Mouse (Mus musculus) ZHBTc4 (cell line): ENCODE results near the gene Ufsp1.

Experiments used
- DNase-seq: peaks from one replicate; pipeline ENCODE4 v3.0.0-alpha.2; 2011; ENCODE audit warnings: low read depth, low spot score

The Ufsp1 gene

DNA sequence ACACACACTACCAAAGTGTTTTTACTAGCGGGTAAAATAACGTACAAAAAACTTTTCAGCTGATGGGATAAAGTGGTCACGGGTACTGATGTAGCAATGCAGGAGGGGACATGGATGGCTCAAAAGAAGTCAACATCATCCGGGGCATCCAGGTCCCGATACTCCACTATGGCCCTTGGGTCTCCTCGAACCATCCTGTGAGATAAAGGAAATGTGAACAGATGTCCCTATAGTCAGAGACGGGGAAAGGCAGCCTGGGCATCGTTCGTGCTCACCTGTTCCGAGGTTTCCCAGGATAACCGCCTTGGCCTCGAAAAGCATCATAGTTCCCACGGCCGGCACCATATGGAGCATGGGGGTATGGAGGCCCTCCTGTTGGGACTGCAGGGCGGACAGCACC, 1.3 kb downstream of the Ufsp1 start:
- no peak for DNase-seq

GRCm38 (mm10) chr5:137297126-137297525, 2.7 kb downstream of the Ufsp1 start:
- DNase-seq: no peak

- DNase-seq: no peak
These were observed 4.8 kb downstream of the Ufsp1 start for GRCm38 (mm10) chr5:137299240-137299639.

GRCm38 (mm10) chr5:137301253-137301652, 6.8 kb downstream of the Ufsp1 start:
- no peak for DNase-seq

DNA sequence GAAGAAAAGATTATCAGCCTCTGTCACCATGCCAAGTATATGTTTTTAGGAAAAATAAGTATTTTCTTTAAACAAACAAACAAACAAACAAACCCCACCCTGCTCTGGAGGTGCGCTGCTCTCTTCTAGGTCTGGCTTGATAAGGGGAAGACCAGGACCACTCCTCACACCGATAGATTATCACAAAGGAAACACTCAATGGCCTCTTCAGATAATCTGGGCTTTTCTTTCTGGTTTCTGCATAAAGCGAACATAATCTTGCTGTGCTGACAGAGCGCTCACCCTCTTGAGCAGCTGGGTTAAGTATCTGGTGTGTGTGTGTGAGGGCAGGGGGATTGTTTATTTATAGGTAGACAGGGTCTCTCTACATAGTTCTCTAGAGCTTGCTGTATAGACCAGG, 9.2 kb downstream of the Ufsp1 start:
- no peak for DNase-seq

DNA sequence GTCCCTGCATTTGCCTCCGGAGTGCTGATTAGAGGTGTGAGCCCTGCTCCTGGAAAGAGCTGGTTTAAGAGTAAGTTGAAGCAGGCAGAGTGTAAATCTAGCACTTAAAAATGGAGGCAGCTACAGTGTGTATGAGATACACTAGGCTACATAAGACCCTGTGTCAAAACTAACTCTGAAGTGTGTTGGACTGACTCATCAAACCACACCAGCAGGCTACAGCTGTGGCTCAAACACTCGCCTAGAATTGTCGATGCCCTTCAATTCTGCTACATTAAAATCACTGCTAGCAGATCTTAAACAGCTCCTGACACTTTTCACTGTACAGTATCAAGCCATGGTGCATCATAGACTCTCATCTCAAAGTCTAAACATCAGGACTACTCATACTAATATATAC, 9.7 kb downstream of the Ufsp1 start:
- DNase-seq: no peak

- no peak for DNase-seq
These were observed 10.4 kb downstream of the Ufsp1 start for GRCm38 (mm10) chr5:137304816-137305215.

DNA sequence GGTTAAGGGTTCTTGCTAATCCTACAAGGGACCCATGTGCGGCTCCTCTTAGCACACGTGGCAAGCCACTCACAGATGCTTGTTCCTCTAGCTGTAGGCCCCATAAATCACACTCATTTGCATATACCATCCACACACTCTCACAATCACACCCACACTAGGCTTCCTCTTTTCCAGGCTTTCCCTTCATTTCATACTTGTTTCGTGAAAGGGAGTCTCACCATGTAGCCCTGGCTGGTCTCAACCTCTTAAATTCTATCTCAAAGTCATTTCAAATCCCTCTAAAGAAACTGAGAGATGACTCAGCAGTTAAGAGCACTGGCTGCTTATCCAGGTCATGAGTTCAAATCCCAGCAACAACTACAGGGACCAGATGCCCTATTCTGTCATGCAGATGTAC, 11.4 kb downstream of the Ufsp1 start:
- peak; percentile 67 for DNase-seq

DNA sequence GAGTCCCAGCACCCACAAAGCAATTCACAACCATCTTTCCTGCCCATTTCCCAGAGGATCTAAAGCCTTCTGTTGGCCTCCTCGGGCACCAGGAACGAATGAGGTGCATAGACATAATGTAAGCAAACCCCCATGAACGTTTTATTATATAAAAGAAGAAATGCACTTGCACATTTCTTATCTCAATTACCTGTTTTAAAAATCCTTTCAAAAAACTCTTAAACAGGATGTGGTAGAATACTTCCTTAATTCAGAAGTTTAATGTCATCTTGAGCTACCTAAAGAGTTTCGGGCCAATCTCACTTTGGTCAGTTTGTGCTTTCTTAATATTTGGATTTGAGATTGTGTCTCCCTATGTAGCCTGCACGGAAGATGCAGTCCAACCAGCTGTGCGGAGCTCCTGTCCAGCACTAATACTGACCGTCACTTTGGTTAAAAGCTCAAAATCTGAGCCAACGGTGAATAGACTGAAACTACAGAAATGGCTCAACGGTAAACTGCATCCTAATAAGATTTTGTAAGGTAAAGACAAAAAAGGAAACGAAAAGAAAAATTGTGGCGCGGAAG, 12.1 kb downstream of the Ufsp1 start:
- no peak for DNase-seq

DNA sequence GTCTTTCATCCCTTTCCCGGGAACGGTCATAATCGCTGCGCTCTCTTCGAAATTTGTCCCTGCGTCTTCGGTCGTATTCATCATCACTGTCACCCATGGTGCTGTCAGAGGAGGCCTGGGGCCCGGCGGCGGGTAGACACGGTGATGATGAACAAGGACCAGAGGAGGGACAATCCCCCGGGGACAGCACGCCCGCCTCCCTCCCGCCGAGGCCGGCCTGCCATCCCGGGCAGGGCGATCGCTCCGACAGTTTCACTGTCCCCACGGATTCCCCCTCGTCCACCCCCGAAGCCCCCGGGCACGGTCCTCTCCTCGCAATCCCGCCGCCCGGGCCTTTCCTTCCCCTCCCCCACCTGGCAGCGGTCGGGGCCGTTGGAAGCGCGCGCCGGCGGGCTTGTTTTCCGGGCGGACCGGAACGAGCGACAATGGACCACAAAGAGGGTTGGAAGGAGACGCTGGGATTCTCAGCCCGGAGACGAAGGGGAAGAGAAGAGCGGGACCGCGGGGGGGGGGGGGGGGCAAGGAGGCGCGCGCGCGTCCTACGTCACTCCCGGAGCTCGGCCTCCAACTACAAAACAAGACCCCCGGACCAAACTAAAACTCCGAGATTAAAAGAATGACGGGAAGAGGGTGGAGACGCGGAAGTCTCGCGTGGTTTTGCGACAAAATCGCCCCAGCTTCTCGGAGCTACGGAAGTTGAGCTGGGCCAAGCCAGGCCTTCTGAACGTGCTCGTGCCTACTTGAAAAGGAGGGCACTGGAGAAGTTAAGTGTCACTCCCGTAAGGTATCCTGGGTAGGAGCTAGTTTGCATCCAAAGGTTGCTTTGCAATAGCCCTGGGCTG, 12.9 kb downstream of the Ufsp1 start, which contains the start of gene Srrt:
Srrt (minus strand) TSS at position 604 of the 842 bp plus-strand sequence.
- DNase-seq: peak; percentile 97

GRCm38 (mm10) chr5:137308356-137308755, 13.9 kb downstream of the Ufsp1 start:
- DNase-seq: peak; percentile 71

- no peak for DNase-seq
These were observed 19.2 kb downstream of the Ufsp1 start for GRCm38 (mm10) chr5:137313466-137314192.

DNA sequence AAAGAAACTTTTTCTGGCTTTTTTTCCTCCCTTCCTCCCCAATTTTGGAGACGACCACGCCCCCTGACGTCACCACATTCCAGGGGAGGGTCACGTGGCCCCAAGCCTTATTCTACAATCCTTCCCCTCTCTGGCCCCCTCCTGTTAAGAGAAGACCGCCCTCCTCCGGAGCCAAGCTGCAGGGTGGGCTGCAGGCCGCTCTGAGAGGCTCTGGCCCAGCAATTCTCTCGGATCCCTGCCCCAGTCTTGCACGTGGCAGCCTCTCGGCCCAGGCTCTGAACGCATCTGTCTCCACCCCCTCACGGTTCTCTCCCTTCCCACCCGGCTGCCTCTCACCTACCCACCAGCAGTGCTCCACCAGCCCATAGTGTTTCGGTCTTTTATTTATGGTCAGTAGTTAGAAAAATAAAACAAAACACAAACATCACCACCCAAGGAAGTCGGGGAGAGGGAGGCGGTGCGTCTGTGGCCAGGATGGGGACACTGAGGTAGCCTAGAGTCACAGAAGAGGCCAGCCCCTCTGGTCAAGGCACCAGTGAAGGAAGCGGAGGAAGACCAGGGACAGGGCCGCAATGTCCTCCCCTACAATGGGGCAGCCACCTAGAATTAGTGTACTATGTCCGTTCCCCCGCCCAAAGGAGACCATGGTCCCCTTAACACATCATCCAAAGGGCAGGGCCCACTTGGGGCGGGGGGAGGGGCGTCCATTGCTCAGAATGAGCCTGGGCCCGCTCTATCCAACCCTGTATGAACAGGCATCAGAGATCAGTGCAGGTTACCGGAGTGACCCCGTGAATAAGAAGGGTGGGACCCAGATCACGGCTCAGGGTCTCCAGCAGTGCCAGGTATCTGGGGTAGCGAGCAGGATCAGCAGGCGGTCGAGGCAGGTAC, 20.0 kb downstream of the Ufsp1 start, which contains the start of gene Trip6:
Trip6 (minus strand) TSS at position 212 of the 891 bp plus-strand sequence.
- DNase-seq: peak; percentile 89

DNA sequence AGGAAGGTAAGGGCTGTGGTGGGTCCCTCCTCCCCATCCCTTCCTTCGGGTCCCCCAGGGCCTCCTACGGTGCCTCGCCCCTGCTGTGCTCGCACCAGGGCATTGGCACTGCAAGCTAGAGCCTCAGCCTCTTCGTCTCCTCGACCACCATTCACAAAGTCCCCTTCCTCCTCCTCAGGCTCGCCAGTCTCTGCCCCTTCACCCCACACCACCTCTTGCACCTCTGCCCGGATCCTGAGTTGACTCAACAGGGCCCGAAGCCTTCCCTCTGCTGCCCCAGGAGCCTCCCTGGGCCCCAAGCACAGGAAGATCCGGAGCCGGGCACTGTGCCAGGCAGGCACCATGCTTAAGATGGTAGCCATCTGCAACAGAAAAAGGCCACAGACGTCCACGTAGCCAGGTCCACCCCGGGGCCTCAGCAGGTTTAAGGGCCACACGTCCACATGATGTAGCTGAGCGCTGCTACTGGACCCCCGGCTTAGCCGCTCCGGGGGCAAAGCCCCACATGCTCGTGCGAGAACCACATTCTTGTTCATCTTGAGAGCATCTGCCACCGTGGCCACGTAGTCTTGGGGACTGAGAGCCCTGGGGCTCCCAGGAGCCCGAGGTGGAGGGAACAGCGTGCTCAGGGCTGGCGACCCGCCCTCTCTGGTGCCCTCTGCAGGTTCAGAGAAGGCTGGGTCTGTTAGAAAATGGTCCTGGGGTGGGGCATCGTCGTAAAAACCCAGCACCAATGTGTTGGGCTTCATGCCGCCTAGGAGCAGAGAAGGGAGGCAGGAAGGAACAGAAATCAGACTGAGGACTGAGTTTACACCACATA, 20.9 kb downstream of the Ufsp1 start:
- DNase-seq: peak; percentile 75

DNA sequence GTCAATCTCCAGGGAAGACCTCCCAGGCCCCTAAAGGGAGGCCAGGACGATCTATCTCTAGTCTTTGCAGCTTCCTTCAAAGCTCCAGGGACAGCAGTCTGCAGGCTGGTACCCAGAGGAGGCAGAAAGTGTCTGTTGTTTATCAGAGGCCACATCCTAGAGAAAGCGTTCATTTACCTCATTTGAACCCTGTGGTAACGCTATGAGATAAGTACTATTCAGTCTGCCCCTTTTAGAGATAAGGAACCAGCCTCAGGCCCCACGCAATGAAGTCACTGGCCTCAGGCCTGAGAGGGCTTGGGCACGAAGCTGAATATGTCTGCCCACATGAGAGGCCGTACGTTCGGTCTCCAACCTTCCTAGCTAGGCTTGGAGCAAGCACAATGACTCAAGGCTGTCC, 22.9 kb downstream of the Ufsp1 start:
- DNase-seq: no peak

- DNase-seq: no peak
These were observed 24.1 kb downstream of the Ufsp1 start for GRCm38 (mm10) chr5:137318570-137318969.

- DNase-seq: no peak
These were observed 26.6 kb downstream of the Ufsp1 start for GRCm38 (mm10) chr5:137320996-137321395.

DNA sequence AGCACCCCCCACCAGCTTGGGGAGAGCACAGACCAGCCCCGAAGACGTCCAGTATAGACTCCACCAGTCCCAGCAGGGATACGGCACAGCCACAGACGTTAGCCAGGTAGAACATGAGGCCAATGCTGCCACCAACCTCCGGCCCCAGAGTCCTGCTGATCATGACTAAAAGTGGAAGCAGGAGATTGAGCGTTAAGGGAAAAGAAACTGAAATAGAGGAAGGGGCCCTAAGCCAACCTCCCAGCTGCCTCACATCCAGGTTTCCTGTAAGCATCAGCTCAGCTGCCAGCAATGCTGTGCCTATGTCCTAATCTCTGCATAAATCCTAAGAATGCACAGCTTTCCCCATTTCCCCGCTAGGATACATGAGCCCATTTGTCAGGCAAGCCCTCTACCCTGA, 36.5 kb downstream of the Ufsp1 start:
- DNase-seq: no peak

GRCm38 (mm10) chr5:137332857-137333511, 38.6 kb downstream of the Ufsp1 start:
- no peak for DNase-seq
